Mouse (Mus musculus) cerebellum, postnatal 4 days (tissue): Measurements from ENCODE around the gene Zcchc18.
"Not testable (repeated sequence)": the region's sequence is repeated elsewhere in the genome, so short reads cannot be mapped to it uniquely, and the experiment has no call there.

Experiments used
- DNase-seq, 2 experiments: peaks; one replicate each; pipeline ENCODE4 v3.0.0; 2022; ENCODE audit warnings: low spot score in 2 of 2, mixed read lengths in 1 of 2

Gene Zcchc18

DNA sequence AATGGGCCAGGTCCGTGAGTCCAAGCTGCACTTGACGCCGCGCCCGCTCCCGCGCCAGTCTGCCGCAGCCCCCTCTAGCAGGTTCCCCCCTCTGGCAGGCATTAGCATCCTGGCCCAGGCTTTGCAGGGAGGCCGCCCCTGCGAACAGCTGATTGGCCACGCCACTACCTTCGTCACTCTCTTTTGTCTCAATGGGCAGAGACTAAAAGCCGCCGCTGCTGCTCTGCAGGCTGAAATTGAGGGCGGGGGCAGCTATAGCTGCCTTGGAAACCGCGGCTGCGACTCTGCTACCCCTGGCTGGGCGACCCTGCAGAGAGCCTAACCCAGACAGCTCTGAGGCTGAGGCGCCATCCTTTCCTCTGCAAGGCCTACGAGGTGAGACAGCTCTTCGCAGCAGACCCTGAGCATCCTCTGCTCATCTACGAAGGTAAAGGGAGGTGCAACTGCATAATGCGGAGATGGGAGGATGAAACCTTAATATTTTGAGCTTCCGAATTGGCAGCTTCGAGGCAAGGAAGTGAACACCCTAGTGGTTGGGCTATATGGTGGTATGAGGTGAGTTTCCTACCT is at the start of gene Zcchc18:
Gene Zcchc18, plus strand, starts transcription at position 178 of the 570 bp plus-strand sequence.
- DNase-seq: peak; percentile 57 to 76

DNA sequence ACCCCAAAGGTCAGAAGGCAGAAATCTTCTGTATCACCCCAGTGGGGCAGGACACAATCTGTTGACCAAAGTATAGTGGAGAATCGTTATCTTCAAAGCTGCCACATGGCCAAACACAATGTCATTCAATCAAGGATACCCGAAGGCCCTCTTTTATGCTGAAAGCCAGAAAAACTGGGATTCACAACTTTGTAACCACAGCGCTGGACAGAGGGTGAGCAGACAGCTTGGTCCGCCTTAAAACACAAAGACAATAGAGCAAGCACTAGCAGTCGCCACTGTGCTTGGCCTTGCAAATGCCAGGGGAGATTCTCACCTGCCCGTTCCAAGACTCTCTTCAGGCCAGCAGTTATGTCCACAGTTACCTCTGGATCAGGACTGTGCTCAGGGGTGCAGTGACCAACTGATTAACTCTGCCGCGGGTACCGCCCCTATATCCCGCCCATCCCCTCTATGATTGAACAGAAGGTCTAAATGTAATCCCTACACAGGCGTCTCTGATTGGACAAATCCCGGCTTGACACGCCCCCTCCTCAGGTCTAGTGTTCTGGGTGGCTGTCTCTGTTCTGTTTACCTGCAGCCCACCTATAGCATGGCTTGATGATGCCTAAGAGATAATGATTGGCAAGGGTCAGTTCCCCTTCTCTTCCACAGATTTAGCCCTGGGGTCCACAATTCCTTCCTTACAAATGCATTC is 35.2 kb upstream of the Zcchc18 start:
- peak; percentile 22 to 79 for DNase-seq

DNA sequence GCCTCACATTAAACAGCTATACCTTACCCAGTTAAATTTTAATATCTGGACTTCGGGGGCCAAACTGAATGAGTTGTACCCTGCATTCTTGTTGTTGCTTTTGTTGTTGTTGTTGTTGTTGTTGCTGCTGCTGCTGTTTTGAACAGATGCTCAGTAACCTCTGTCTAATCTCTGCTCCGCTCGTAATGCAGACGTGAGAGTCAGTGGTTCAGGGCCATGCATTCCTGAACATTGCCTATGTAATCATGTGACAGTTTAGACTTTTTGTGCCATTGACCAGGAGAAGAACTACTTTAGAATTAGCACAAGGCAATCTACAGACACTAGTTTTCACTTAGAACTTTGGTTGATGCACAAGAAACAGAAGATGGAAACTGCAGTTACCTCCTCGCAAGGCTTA is 34.7 kb upstream of the Zcchc18 start:
- not testable (repeated sequence) for DNase-seq

DNA sequence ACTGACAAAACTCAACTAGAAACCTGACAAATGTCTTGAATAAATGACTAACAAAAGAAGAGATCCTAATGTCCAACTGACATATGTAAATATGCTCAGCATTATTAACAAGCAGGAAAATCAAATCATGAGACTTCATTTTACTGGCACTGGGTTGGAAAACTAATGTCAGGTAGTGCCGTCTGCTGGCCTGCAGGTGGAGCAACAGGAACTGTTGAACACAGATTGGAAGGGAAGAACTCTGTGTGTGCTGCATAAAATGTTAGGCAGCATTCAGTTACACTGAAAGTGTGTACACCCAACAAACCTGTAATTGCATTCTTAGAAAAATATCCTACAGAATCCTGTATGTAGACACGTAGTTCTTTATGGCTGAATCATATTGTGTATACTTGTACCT is 33.3 kb upstream of the Zcchc18 start:
- DNase-seq: no peak

DNA sequence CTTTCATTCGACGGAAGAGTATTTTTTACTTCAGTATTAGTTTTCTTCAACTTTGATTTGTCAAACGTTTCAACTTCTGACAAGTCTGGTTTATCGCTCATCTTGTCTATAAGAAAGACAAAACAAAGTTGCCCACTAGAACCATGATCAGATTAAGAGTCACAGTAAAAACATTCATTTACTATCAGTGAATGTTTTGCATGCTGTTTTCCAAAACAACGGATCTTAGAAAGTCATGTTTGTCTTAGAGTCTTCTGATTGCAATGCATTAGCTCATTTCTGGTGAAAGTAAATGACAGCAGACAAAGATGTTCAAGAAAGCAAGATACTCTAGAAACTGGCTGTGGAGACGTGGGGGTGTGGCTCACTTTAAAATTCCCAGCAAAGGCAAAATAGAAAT is 17.6 kb upstream of the Zcchc18 start, which contains the start of gene Tmsb15b2:
Gene Tmsb15b2, minus strand, starts transcription at position 101 of the 400 bp plus-strand sequence.
- DNase-seq: not testable (repeated sequence)

DNA sequence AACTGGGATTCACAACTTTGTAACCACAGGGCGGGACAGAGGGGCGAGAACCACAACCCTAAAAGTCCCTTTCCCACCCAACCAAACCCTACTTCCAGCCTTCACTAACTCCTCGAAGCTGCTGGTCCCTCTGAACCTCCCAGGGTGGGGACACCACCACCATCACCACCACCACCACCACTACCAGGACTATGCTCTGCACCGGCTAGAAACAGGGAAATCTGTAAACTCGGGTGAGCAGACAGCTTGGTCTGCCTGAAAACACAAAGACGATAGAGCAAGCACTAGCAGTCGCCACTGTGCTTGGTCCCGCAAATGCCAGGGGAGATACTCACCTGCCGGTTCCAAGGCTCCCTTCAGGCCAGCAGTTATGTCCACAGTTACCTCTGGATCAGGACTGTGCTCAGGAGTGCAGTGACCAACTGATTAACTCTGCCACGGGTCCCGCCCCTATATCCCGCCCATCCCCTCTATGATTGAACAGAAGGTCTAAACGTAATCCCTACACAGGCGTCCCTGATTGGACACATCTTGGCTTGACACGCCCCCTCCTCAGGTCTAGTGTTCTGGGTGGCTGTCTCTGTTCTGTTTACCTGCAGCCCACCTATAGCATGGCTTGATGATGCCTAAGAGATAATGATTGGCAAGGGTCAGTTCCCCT is 16.4 kb upstream of the Zcchc18 start, which contains the start of the genes Tmsb15l and Tmsb15b1:
Gene Tmsb15l, minus strand, starts transcription at position 446 of the 661 bp plus-strand sequence.
Gene Tmsb15b1, minus strand, starts transcription at position 451 of the 661 bp plus-strand sequence.
- peak; percentile 19 to 22 for DNase-seq

DNA sequence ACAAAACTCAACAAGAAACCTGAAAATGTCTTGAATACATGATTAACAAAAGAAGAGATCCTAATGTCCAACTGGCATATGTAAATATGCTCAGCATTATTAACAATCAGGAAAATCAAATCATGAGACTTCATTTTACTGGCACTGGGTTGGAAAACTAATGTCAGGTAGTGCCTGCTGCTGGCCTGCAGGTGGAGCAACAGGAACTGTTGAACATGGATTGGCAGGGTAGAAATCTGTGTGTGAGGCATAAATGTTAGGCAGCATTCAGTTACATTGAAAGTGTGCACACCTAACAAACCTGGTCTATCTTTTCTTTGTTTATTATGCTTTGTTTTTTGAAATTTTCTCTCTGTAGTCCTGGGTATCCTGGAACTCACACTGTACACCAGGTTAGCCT is 14.3 kb upstream of the Zcchc18 start:
- DNase-seq: no peak

DNA sequence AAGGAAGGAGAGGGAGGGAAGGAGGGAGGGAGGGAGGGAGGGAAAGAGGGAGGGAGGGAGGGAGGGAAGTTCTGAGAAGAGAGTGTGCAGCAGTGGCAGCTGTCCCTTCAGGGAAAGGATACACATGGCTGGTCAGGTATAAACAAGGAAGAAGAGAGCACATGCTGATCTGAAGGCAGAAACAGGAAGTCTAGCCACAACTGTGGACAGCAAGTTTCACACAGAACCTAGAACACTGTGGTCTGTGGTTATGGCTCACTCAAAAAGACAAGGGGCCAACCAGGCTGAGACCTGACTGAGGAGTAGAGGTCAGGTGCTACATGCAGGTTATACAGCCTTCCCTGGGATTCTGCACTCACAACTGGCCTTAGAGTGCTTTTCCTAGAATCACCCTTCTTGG is 6.9 kb upstream of the Zcchc18 start:
- no peak for DNase-seq

DNA sequence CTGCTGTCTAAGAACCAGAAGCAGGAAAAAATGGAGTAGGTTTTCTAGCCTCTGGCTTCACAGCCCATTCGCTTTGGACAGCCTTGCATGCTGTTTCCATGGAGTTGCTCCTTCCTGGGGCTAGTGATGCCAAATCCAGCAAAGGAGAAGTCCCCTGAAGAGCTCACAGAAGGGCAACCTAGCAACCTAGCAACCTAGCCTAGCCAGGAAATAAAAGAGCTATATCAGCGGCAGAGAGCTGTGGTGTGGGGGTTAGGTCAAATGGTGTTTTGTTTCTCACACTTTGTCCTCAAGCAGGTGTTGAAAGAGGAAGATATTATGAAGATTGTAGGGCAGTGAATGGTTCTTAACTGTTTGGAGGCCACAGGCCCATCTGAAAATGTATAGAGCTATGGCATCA is 1.7 kb upstream of the Zcchc18 start:
- DNase-seq: no peak

DNA sequence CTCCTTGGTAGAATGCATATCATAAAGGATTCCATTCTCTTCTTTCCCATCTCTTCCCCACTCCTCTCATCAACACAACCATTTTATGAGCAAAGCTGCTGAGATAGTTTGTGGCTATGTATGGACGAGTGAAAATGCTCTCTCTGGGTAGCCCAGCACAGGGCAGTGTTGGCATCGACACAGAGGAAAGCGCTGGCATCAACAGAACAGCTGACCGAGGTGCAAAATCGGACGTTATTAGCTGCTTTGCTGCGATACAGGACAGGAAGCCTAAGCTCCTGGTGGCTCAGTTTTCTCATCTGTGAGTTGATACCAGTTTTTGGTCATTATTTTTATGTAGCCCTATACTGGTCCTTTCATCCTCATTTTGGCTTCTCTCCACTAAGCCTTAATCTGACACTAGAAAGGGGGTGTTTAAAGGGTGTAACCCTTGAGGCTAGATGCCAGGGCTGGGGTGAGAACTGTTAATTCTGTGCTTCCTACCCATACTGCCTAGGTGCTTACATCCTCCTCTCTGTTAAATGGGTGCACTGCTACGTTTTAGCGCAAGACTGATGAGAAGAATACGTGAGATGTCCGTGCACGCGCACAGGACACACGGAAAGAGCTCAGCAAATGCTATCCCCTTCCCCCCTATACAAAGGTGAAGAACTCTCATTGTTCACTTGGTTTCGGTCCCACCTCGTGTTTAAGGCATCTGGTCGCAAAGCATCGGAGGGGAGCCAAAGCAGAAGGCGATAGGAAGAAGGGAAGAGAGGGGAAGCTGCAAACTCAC is 577 bp upstream of the Zcchc18 start:
- no peak for DNase-seq

DNA sequence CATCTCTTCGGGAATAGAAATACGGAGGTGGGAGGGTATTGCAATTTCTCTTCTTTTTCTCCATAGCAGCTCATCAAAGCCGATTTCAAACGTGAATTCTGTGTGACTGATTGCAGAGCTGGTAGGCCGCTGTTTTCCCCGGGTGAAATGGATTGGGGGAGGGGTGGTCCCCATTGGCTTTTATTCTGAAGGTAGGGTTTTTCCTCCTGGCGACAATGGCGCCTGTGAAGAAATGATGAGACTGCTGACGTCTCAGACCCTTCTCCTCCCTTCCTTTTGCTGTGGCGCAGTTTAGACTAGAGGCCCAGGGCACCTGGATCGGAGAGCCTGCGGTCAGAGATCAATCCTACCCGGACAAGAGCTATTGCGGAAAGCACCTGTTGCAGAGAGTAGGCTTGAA is 686 bp downstream of the Zcchc18 start:
- DNase-seq: peak; percentile 19 to 20

DNA sequence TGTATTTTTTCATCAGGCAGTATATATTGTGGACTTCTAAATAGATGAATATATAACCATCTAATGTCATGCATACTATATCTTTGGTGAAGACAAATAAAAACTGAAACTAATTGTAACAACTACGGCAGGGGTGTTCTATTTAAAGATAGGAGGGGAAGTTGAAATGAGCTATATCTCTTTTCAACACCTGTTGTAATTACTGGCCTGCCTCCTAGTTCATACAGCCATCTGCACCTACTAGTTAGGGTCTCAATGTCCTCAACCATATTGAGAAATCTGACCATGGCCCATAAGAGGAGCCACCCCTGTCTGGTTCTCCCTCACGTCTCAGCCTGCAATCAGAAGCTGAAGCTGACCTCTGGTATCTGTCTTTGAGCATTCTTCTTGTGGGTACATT is 3.3 kb downstream of the Zcchc18 start:
- no peak for DNase-seq

DNA sequence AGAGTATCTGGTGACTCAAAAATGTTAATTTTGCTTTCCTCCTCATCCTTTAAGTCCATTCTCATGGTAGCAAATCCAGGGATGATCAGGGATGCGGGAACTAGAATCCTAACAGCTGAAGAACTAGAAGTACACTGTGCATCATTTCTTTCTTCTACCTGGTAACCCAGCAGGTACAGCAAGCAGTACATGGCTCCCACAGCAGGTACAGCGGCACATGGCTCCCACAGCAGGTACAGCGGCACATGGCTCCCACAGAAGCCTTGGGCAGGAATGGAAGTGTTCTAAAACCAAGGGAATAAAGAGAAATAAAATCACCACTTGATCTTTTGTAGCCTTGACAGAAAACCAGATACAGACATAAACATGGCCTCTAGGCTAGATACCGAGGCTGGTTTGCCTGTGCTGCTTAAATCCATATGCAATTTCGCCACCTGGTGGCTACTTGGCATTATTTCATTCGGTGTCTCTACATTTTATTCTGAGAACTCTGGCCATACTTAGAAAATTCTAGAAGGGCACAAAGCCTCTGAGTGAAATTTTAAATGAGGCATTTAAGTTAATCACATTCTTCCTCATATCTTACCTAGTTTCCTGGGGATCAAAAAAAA is 22.2 kb downstream of the Zcchc18 start:
- peak in 1 of 2 experiments; percentile 38 for DNase-seq

DNA sequence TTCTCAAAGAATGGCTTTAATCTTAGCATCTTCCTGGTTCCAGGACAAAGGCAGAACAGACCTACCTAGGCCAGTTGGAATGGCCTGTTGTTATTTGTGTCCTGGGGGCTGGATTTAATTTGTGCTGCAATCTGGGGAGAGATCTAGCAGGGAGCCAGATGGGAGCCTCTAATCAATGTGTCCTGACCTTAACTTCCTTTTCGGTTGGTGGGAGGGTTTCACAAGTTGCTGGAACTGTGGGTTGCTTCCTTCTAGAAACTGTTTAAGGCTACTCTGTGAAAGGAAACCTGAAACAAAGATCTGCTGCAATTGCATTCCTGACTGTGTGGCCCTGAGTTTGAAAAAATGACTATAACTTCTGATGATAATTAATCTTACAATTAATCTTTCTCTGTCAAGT is 24.7 kb downstream of the Zcchc18 start:
- DNase-seq: no peak

DNA sequence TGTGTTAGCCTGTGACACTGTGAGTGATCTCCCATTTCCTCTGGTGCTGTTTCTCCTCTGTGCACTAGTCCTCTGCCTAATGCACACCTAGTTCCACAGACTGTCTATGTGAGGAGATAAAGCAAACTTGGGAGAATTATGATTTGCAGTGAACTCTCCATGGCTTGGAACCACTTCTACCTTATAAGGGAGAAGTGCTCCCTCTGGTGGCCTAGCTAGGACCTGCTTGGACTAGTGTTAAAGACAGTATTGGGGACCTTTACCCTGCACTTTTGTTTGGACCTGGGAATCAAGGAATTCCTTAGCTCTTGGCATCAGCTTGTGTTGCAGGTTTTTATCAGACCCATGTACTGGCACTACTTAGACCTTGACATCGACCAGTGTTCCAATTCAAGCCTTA is 26.4 kb downstream of the Zcchc18 start:
- DNase-seq: peak; percentile 27 to 53

DNA sequence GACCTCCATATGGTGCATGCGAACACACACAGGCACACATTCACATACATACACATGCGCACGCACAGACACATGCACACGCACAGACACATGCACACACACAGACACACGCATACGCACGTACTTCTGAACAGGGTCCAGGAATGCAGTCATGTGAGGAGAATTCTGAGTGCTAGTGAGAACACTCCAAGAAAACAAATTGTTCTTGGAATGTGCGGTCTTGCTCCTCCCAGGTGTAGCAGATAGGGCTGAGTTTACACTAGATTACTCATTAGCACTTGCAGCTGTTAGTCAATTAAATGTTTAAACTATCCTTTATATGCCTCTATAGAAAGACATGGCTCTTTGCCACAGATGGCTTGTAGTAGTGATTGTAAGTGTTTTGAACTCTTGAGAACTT is 38.0 kb downstream of the Zcchc18 start:
- DNase-seq: no peak

DNA sequence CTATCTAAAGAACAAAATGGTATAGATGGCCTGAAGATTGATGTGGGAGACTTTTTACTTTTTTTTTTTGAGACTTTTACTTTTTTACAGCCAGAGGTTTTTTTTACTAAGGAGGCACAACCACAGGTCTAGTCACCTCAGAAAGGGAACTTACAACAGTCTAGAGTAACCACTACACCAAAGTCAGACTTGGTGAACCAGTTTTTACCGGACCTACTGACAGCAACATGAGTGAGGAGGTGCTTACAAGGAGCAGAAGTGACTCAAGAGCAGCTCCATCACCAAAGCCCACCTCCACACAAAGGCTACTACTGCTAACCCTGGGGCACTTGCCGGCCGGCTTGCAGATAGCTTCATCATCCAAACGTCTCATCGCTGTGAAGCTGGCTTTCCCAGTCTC is 38.8 kb downstream of the Zcchc18 start:
- no peak for DNase-seq

DNA sequence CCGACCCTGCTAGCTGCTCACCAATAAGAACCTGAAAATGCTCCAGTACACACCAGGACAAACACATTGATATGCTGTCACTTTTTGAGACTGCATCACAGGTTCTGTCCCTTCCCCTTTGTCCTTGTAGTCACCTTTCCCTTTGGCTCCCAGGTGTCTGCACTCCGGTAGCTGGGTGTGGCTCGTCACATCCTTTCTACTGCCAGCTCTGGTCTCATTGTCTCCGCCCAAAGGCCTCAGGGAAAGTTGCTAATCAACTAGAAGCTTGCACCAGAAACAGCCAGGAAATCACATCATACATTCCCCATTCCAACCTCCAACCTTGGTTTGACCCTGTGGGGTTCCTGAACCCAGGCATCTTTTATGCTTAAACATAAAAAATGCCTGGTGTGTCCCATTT is 41.4 kb downstream of the Zcchc18 start:
- no peak for DNase-seq

DNA sequence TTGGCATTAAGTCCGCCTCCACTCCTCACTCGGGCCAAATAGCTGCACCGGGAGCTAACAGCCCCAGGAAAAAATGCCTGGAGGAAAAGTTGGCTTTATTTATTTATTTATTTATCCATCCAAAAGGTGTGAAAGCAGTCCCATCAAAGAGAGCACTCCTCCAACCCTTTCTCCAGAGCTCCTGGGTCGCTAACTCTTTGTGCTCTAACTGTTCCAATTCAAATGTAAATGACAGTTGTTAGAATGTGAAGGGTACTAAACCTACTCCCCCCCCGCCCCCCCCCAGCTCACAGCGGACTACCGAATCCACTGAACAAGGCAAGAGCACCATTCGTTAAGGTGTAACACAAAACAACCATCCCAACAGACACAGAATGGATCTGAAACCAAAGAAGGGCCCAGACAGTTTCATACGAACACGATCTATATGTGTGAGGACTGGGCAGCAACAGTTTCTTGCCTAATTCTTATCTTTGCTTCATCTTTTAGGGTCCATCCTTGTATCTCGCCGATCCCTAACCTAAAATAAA is 44.6 kb downstream of the Zcchc18 start:
- DNase-seq: no peak

DNA sequence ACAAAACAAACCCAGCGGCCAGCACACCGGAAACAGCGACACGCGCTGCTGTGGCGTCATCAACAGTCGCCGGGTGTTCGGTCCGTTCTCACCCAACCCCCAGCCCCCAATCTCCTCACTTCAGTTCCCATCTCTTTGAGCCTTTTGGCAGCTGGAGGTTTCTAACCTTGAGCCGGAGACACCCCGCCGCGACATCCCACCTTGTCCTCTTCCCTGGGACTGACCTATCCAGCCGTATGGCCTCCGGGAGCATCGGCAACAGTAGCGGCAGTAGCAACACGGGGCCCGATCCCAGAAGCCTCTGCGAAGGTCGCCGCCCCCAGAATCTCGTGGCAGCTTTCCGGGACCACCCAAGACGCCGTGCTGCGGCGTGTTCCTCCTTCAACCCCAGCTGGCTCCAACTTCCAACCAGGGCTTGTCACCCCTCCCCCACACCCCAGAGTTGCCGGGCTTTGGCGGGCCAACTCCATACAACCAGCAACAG is 45.1 kb downstream of the Zcchc18 start, which contains the start of gene Slc25a53:
Gene Slc25a53, minus strand, starts transcription at position 303 of the 484 bp plus-strand sequence.
- DNase-seq: peak; percentile 74 to 87

DNA sequence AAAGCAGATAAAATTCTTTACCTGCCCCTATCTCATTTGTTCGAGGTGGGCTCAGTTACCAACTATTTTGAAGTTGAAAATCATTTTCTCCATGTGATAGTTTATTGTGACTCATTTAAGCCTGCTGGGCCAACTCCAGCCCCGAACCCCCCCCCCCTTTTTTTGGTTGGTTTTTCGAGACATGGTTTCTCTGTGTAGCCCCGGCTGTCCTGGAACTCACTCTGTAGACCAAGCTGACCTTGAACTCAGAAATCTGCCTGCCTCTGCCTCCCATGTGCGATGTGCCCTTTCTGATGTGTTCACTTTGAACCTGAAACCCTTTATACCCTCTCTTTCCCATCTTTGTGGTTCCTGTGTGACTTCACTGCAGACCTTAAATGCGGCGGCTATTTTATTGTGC is 45.5 kb downstream of the Zcchc18 start:
- DNase-seq: no peak
